Mouse (Mus musculus): ENCODE measurements around the gene 2310002L09Rik. TPM values are rescaled to one million over a fixed set of nuclear protein-coding genes. Genes with fewer than 3 reads are reported as not detected.

The 2310002L09Rik gene
- not detected in 2 replicates for polyA plus RNA-seq (2021; fragmentation: Nextera tagmentation)
- long read RNA-seq, experiment 1, result 0 reads
- long read RNA-seq, experiment 2, result 0 reads

GRCm38 (mm10) chr4:73950375-73950896, at the start of gene 2310002L09Rik:
Gene 2310002L09Rik (minus strand): TSS chr4:73950846.

GRCm38 (mm10) chr4:73920660-73921059, 30.0 kb downstream of the 2310002L09Rik start, which contains the start of gene Gm11756:
Gene Gm11756 (minus strand): TSS chr4:73920760.

GRCm38 (mm10) chr4:73905853-73906252, 44.8 kb downstream of the 2310002L09Rik start, which contains the start of gene Gm13871:
Gene Gm13871 (minus strand): TSS chr4:73905953.

GRCm38 (mm10) chr4:73891012-73891411, 59.6 kb downstream of the 2310002L09Rik start, which contains the start of gene Gm11757:
Gene Gm11757 (minus strand): TSS chr4:73891112.

Other genes with a start within 250 kb of the 2310002L09Rik start
- gene Rasef, start 159.9 kb downstream of the 2310002L09Rik start, polyA plus RNA-seq (2021; fragmentation: Nextera tagmentation), result 0.05 TPM in 1 of 2 replicates, not detected in the other
- gene Gm11758, start 74.6 kb downstream of the 2310002L09Rik start, polyA plus RNA-seq (2021; fragmentation: Nextera tagmentation), result not detected in 2 replicates
- gene Gm11757, start 59.7 kb downstream of the 2310002L09Rik start, polyA plus RNA-seq (2021; fragmentation: Nextera tagmentation), result not detected in 2 replicates
- gene Gm13871, start 44.9 kb downstream of the 2310002L09Rik start, polyA plus RNA-seq (2021; fragmentation: Nextera tagmentation), result not detected in 2 replicates
- not detected in 2 replicates for gene Gm11756, start 30.1 kb downstream of the 2310002L09Rik start, polyA plus RNA-seq (2021; fragmentation: Nextera tagmentation)
- 1.8 and 1.9 TPM in 2 replicates for gene Frmd3, start 62.6 kb upstream of the 2310002L09Rik start, polyA plus RNA-seq (2021; fragmentation: Nextera tagmentation)

Measured in layer of hippocampus, adult 6 months (tissue).